Mouse (Mus musculus) hindbrain, embryonic 15.5 days (tissue): ENCODE data around the gene Nostrin. TPM values are rescaled to one million over a fixed set of nuclear protein-coding genes. Genes with fewer than 3 reads are reported as not detected.

Experiments used
- ATAC-seq: fragments of 200-750 bp; cut with Nextera tagmentation; 2 replicates; pipeline ENCODE4 v1.8.0; 2017; ENCODE audit warnings: low read depth, moderate number of reproducible peaks, moderate TSS enrichment; ENCODE audit not compliant: low FRiP score
- H3K27ac ChIP-seq: fragments of 300-500 bp; sonication (generic); replicated peaks from 2 replicates; pipeline ENCODE4 v1.5.1; 2015; ENCODE audit warnings: mild to moderate bottlenecking, inconsistent platforms
- H3K27me3 ChIP-seq: fragments of 300-500 bp; sonication (generic); 2 replicates; pipeline ENCODE4 v1.6.1; 2015; ENCODE audit warnings: control low read depth, inconsistent platforms
- H3K36me3 ChIP-seq: fragments of 300-500 bp; sonication (generic); 2 replicates; pipeline ENCODE4 v1.6.1; 2015; ENCODE audit warnings: control low read depth, inconsistent platforms
- H3K4me1 ChIP-seq: fragments of 300-500 bp; sonication (generic); replicated peaks from 2 replicates; pipeline ENCODE4 v1.6.1; 2015; ENCODE audit warnings: control low read depth, inconsistent platforms
- H3K4me2 ChIP-seq: fragments of 300-500 bp; sonication (generic); 2 replicates; pipeline ENCODE4 v1.6.1; 2015; ENCODE audit warnings: moderate library complexity, mild to moderate bottlenecking, inconsistent platforms
- H3K4me3 ChIP-seq: fragments of 300-500 bp; sonication (generic); 2 replicates; pipeline ENCODE4 v1.5.1; 2015; ENCODE audit warnings: mild to moderate bottlenecking, inconsistent platforms
- H3K9ac ChIP-seq: fragments of 300-500 bp; sonication (generic); 2 replicates; pipeline ENCODE4 v1.6.1; 2015; ENCODE audit warnings: inconsistent platforms
- H3K9me3 ChIP-seq: fragments of 300-500 bp; sonication (generic); 2 replicates; pipeline ENCODE4 v1.6.1; 2016; ENCODE audit warnings: control low read depth, inconsistent platforms
- WGBS: fragments of 180-500 bp; shearing (Covaris S2); methylation state at CpG from one replicate; pipeline ENCODE4 v1.1.7; 2015; 5-methylcytosine and 5-hydroxymethylcytosine counted together
- polyA plus RNA-seq: library from polyadenylated mRNA; unstranded; fragments of >200 nt; fragmentation: Nextera tagmentation; extraction: Ambion mirVana; gene quantifications from 2 replicates; pipeline ENCODE4 v1.2.1, GENCODE M21; 2015

Nostrin gene
- polyA plus RNA-seq, 1 experiment from 2014 or later: 1.6 TPM

DNA sequence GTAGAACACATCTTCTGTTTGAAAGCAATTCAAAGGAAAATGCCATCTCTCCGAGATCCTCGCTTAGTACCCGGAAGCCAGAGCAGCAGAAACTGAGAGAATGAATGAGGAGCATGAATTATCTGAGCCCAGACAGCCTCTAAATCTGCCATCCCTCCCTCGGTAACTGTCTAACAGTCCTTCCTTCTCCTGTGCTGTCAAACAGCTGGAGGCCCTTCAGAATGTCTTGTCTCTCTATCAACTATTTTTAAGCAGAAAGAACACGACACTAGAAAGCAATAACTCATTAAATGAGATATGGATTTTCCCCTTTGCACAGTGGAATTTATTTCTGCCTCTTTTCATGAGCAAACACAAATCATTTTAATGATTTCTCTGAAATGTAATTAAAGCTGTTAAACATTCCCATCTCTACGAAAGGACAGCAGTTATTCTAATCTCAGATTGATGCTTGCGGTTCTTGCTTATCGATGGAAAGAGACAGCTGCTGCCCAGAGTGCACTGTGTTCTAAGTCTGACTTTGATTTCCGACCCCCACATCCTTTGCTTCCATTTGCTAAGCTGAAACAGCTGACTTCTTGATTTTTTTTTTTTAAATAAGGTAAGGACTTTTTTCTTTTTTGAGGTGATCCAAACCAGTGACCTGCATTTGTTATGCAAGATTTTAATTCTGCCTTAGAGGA is 34.9 kb downstream of the Nostrin start:
- H3K4me1 ChIP-seq: no peaks in the 10 kb centered on the region
- no peaks in the 10 kb centered on the region for H3K27me3 ChIP-seq
- H3K4me3 ChIP-seq: no peak overlapping the region
- no peak overlapping the region for H3K9ac ChIP-seq
- H3K27ac ChIP-seq: no peak overlapping the region
- no peaks in the 10 kb centered on the region for H3K9me3 ChIP-seq
- H3K36me3 ChIP-seq: no peaks in the 10 kb centered on the region
- no peak overlapping the region for H3K4me2 ChIP-seq
- ATAC-seq: no peak
- 60% methylated on average over 9 of the region's 9 CpGs for WGBS

DNA sequence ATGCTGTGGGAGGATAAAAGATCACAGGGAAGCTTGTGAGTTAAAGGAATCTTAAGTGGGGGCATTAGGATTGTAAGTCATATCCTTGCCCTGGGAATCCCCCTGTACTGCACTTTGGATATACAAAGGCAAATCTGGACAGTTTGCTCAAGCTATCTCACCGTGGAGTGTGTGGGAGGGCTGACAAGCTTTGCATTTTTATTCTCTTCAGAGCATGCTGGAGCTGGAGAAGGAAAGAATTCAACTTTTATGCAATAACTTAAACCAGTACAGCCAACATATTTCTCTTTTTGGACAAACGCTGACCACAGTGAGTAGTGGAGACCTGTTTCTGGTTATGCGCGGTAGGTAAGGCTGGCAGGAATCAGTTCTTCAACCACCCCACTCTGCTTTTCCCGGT is 39.7 kb downstream of the Nostrin start:
- Histone ChIP-seq H3K4me3 (no peak overlapping the region), H3K36me3 (no peaks in the 10 kb centered on the region), H3K27me3 (no peaks in the 10 kb centered on the region), H3K27ac (no peak overlapping the region), H3K4me1 (no peaks in the 10 kb centered on the region), H3K9me3 (no peaks in the 10 kb centered on the region), H3K9ac (no peak overlapping the region), H3K4me2 (no peak overlapping the region)
- no peak for ATAC-seq
- WGBS: 81% methylated on average over 5 of the region's 5 CpGs

DNA sequence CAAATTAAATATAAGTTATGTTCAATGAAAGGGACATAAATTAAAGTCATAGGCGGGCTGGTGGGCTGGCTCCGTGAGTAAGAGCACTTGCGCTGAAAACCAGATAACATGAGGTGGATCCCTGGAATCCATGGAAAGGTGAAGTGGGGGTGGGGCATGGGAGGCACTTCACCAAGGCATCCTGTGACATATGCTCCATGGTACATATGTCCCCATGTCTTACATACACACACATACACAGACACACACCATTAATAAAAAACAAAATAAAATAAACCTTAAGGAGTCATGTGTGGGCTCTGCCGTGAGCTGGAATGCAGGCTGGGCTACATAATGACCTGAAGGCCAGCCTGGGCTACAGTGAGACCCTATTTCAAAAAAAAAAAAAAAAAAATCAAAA is 44.1 kb downstream of the Nostrin start:
- no peaks in the 10 kb centered on the region for H3K27me3 ChIP-seq
- H3K27ac ChIP-seq: no peak overlapping the region
- no peaks in the 10 kb centered on the region for H3K4me1 ChIP-seq
- no peak for ATAC-seq
- no peak overlapping the region for H3K4me2 ChIP-seq
- H3K9me3 ChIP-seq: no peaks in the 10 kb centered on the region
- whole genome bisulfite sequencing: 95% methylated on average over 4 of the region's 4 CpGs
- no peaks in the 10 kb centered on the region for H3K36me3 ChIP-seq
- H3K9ac ChIP-seq: no peak overlapping the region
- H3K4me3 ChIP-seq: no peak overlapping the region

DNA sequence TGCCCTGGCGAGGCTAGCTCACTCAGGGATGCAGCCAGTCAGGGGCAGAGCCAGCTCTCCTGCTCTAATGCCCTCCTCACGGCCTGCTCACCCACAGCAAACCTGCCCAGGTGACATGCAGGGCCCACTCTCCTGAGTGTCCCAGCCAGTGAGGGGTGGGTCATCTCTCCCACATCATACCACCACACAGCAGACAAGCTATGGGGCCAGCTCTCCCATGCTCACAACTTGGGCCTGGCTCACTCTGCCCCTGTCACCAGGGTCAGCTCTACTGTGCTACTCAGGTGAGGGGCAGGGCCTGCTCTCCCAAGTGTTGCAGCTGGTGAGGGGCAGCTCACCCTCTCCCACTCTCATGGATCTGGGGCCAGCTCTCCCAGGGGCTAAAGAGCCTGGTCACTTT is 52.4 kb downstream of the Nostrin start:
- no peak for ATAC-seq
- no peak overlapping the region for H3K27ac ChIP-seq
- no peaks in the 10 kb centered on the region for H3K27me3 ChIP-seq
- H3K9me3 ChIP-seq: no peaks in the 10 kb centered on the region
- no peaks in the 10 kb centered on the region for H3K4me1 ChIP-seq
- H3K9ac ChIP-seq: no peak overlapping the region
- H3K36me3 ChIP-seq: 0 out of 2 replicates have a peak, but pooled peaks cover 1% of the 10 kb centered on the region
- no peak overlapping the region for H3K4me3 ChIP-seq
- H3K4me2 ChIP-seq: no peak overlapping the region
- WGBS: 100% methylated on average over 2 of the region's 2 CpGs

DNA sequence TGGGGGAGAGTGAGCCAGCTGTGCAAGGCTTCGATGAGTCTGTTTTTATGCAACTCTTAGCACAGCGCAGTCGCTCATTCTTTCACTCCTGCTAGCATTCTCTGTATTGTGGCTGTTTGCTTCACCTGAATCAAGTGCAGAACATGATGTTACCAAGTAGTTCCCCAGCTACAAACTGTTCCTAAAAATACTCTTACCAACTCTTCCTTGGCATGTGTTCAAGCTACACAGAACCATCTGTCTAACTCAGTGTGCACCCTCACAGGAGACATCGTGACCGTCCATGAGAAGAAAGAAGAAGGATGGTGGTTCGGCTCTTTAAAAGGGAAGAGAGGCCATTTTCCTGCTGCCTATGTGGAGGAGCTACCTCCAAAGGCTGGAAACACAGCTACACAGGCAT is 53.1 kb downstream of the Nostrin start:
- Histone ChIP-seq H3K27me3 (no peaks in the 10 kb centered on the region), H3K4me1 (no peaks in the 10 kb centered on the region), H3K9me3 (no peaks in the 10 kb centered on the region), H3K27ac (no peak overlapping the region), H3K9ac (no peak overlapping the region), H3K4me3 (no peak overlapping the region), H3K36me3 (0 out of 2 replicates have a peak, but pooled peaks cover 3% of the 10 kb centered on the region), H3K4me2 (no peak overlapping the region)
- WGBS: 84% methylated on average over 6 of the region's 6 CpGs
- no peak for ATAC-seq

DNA sequence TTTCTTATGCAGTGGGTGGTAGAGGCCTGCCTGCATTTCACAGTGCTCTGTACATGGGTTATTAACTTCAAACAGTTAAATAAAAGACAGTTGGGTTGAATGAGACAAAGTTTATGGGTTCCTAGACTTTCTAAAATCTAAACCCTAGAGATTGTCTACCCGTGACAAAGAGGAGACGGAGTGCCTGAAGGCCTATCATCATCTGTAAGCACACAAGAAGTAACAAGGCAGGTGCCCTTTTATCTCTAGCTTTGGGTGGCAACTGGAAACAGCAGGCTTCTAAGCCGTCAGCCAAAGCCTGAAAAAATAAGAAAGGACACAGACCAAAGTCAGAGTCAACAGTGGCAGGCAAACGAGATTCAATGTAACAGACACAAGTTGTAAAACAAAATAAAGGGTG is 53.6 kb downstream of the Nostrin start:
- Histone ChIP-seq H3K27me3 (no peaks in the 10 kb centered on the region), H3K9ac (no peak overlapping the region), H3K4me2 (no peak overlapping the region), H3K9me3 (no peaks in the 10 kb centered on the region), H3K36me3 (0 out of 2 replicates have a peak, but pooled peaks cover 3% of the 10 kb centered on the region), H3K27ac (no peak overlapping the region), H3K4me3 (no peak overlapping the region), H3K4me1 (no peaks in the 10 kb centered on the region)
- 65% methylated on average over 4 of the region's 4 CpGs for WGBS
- no peak for ATAC-seq

- Histone ChIP-seq H3K9me3 (no peaks in the 10 kb centered on the region), H3K36me3 (0 out of 2 replicates have a peak, but pooled peaks cover 3% of the 10 kb centered on the region), H3K4me1 (no peaks in the 10 kb centered on the region), H3K27me3 (no peaks in the 10 kb centered on the region), H3K27ac (no peak overlapping the region), H3K4me2 (no peak overlapping the region), H3K9ac (no peak overlapping the region), H3K4me3 (no peak overlapping the region)
- 91% methylated on average over 5 of the region's 5 CpGs for WGBS
- no peak for ATAC-seq
Measured at GRCm38 (mm10) chr2:69191059-69191458, 55.5 kb downstream of the Nostrin start.

DNA sequence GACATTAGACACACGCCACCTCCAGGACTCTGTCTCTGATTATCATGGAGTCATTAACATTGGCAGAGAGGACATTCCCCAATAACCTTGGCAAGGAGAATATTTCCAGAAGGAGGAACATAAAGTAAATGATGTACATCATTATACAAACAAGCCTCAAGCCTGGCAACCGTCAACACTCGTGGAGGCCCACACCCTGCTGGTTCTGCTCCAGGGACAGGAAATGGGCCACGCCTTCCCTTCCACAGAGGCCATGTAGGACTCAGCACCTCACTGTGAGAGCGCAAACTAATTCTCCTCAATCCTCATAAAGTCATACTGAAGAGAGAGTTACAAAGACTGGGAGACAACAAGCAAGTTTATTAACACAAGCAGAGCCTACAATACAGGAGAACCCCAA is 58.0 kb downstream of the Nostrin start:
- Histone ChIP-seq H3K36me3 (0 out of 2 replicates have a peak, but pooled peaks cover 3% of the 10 kb centered on the region), H3K4me3 (no peak overlapping the region), H3K4me1 (no peaks in the 10 kb centered on the region), H3K4me2 (no peak overlapping the region), H3K27me3 (no peaks in the 10 kb centered on the region), H3K9ac (no peak overlapping the region), H3K9me3 (no peaks in the 10 kb centered on the region), H3K27ac (no peak overlapping the region)
- 89% methylated on average over 5 of the region's 5 CpGs for WGBS
- ATAC-seq: no peak

GRCm38 (mm10) chr2:69205185-69205584 is 69.6 kb downstream of the Nostrin start:
- Histone ChIP-seq H3K4me1 (peaks cover 7% of the 10 kb centered on the region), H3K4me3 (peak overlapping the region; percentile 88), H3K36me3 (no peaks in the 10 kb centered on the region), H3K4me2 (peak overlapping the region; percentile 83), H3K9ac (no peak overlapping the region), H3K27me3 (no peaks in the 10 kb centered on the region), H3K27ac (no peak overlapping the region), H3K9me3 (no peaks in the 10 kb centered on the region)
- no peak for ATAC-seq
- WGBS: 18% methylated on average over 6 of the region's 6 CpGs

- peak; percentile 100 for ATAC-seq
- Histone ChIP-seq H3K4me3 (peak within 1 kb of the TSS; percentile 88), H3K9me3 (no peaks in the 10 kb centered on the region), H3K27me3 (no peaks in the 10 kb centered on the region), H3K4me2 (peak within 1 kb of the TSS; percentile 83), H3K4me1 (peaks cover 7% of the 10 kb centered on the region), H3K9ac (peak within 1 kb of the TSS; percentile 50), H3K27ac (no peak within 1 kb of the TSS), H3K36me3 (no peaks in the 10 kb centered on the region)
- under 1% methylated on average over 46 of the region's 46 CpGs for WGBS
Measured at GRCm38 (mm10) chr2:69205791-69206351, 70.3 kb downstream of the Nostrin start, which contains the start of gene Spc25. Spc25 (minus strand) TSS chr2:69206194.

GRCm38 (mm10) chr2:69206523-69206922 is 70.9 kb downstream of the Nostrin start:
- no peaks in the 10 kb centered on the region for H3K36me3 ChIP-seq
- 0 out of 2 replicates have a peak, but pooled peaks have one; percentile 8 for ATAC-seq
- 29% methylated on average over 7 of the region's 7 CpGs for WGBS
- no peaks in the 10 kb centered on the region for H3K27me3 ChIP-seq
- H3K4me1 ChIP-seq: peaks cover 7% of the 10 kb centered on the region
- peak overlapping the region; percentile 88 for H3K4me3 ChIP-seq
- H3K27ac ChIP-seq: no peak overlapping the region
- no peak overlapping the region for H3K9ac ChIP-seq
- H3K9me3 ChIP-seq: no peaks in the 10 kb centered on the region
- peak overlapping the region; percentile 83 for H3K4me2 ChIP-seq

- WGBS: 89% methylated on average over 3 of the region's 3 CpGs
- Histone ChIP-seq H3K4me1 (peaks cover 7% of the 10 kb centered on the region), H3K27me3 (no peaks in the 10 kb centered on the region), H3K9ac (no peak overlapping the region), H3K9me3 (no peaks in the 10 kb centered on the region), H3K4me2 (no peak overlapping the region), H3K27ac (no peak overlapping the region), H3K4me3 (no peak overlapping the region), H3K36me3 (no peaks in the 10 kb centered on the region)
- no peak for ATAC-seq
Measured at GRCm38 (mm10) chr2:69209684-69210083, 74.1 kb downstream of the Nostrin start.
